Mouse (Mus musculus): ENCODE data around the gene Ecsit.

The Ecsit gene

DNA sequence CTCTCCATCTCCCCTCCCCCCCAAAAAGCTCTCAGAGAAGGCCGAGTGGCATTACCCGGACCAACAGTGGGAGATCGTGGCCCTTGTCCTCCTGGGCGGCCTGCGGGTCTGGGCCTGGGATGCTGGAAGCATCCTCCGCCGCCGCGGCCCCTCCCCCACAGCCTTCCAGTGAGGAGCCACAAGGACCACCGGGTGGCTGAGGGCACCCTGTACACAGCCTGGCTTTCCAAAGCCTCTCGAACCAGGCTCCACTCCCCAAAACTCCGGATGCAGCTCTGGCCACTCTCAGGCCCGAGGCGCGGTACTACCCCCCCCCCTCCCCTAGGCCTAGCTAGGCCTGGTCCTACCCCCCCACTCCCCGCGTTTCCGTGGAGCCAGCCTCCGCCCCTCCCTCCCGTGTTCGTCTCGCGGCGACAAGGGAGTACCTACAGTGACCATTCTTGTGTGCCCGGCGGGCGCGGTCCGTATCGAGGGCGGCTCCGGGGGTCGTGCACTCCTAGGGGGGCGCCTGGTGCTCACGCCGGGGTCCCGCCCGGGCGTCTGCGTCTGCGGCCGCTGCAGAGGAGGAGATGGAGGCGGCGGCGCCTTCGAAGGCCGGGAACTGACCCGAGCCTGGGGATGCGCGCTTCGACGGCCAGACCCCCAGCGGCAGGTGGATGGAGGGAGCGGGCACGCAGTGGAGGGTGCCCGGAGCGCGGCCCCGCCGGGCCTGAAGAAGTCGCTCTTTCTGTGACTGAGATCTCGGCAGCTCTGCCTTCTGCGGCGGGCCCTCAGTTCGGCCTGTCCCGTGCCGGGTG lies 33.9 kb downstream of the Ecsit start:
- DNase-seq (ENCODE audit: low spot score), result no peak

DNA sequence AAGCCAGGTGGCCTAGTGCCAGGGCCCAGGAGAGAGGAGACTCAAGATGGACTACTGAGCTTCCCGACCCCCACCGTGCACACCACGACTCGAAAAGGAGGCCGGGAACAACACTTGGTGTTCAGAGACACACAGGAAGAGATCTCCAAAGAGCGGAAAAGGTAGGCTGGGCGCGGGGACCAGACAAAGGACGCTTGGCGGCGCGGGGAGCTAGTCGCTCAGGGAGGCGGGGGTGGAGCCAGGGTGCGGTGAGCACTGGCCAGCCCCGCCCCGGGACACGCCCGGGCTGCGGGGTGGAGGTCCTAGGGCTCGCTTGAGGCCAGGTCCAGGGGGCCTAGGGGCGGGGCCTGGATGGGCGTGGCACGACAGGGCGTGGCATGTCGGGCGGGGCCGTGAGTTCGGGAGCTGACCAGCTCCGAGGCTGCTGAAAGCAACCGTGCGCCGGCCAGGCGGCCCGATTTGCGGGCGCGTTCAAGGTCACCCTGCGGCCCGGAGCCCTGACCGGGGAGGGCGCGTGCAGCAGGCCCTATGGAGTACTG lies 34.8 kb downstream of the Ecsit start:
- DNase-seq (ENCODE audit: low spot score), result peak; percentile 24

GRCm38 (mm10) chr9:22049721-22050270 lies 35.4 kb downstream of the Ecsit start:
- DNase-seq (ENCODE audit: low spot score), result no peak

GRCm38 (mm10) chr9:22049315-22049714 lies 35.9 kb downstream of the Ecsit start:
- no peak for DNase-seq (ENCODE audit: low spot score)

DNA sequence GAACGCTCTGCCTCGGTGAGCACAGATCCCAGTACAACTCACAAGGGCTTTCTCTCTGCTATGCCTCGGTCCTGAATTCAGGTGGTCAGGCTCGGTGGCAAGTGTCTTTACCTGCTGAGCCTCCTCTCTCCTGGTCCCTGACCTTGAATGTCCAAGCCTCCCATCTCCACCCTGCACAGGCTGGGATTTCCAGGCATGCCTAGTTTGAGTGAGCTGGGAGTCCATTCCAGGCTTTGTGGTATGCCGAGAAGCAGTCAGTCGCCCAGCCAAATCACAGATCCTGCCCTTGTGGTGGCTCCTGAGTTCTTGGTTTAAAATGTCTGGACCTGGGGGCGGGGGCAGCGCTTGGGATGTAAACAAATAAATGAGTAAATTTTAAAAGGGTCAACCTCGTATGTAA lies 37.9 kb downstream of the Ecsit start:
- no peak for DNase-seq (ENCODE audit: low spot score)

GRCm38 (mm10) chr9:22041832-22042231 lies 43.4 kb downstream of the Ecsit start:
- DNase-seq (ENCODE audit: low spot score), result no peak

DNA sequence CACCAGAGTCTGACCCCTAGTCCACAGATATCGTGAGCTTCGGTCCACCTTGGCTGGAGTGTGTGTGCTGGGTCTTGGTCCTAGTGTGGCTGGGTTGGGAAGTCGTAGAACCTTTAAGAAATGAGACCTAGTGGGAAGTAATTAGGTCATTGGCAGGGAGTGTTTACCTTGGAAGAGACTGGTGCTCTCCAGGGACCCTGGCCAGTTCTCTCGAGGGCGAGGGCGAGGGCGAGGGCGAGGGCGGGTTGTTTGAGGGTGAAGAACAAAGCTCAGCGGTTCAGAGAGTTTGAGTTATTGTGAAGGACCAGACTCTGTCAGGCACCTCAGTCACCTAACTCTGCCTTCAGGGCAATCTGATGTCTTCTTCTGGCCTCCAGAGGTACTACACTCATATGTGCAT lies 47.4 kb downstream of the Ecsit start:
- DNase-seq (ENCODE audit: low spot score), result no peak

GRCm38 (mm10) chr9:22035300-22036044 lies 49.8 kb downstream of the Ecsit start:
- DNase-seq (ENCODE audit: low spot score), result no peak

DNA sequence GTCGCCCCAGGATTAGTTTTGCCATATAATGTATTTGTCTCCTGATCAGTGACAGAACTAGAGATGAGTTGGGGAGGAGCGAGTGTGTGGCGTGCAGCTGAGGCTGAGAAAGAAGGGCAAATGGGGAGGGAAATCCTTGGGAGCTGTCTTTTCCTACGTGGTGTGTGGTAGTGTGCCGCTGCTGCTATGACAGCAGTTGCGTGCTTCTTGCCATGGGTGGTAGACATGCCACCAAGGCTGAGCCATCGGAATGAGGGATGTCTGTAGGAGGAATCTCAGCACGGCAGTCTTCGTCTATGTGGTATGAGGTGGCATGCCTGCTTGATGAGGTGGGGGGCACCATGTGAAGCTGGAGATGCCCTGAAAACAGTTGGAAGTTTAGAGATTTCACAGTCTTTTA lies 54.9 kb downstream of the Ecsit start:
- DNase-seq (ENCODE audit: low spot score), result no peak

GRCm38 (mm10) chr9:22028467-22028866 lies 56.8 kb downstream of the Ecsit start:
- no peak for DNase-seq (ENCODE audit: low spot score)

DNA sequence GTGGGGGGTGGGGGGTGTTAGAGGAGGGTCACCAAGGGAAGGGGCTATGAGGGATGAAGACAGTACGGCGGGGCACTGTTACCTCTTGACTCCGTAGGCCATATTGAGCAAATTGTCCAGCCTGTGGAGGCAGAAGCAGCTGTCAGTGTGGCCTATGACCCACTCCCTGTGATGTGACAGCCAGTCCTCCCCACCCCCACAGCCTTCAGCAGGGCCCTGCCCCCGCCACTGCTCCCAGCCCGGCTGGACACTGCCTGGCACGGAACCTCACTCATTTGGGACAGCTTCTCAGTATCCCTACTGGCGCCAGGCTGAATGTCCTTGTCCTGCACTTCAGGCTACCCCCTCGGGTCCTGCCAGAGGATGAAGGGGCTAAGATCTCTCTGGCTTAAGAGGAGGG lies 60.6 kb downstream of the Ecsit start:
- DNase-seq (ENCODE audit: low spot score), result no peak

All from T-cell, adult 2 months (primary cell).